Mouse (Mus musculus) liver, postnatal 0 days (tissue): ENCODE data around the gene Cand2. TPM values are rescaled to one million over a fixed set of nuclear protein-coding genes. Genes with fewer than 3 reads are reported as not detected.

Experiments used
- ATAC-seq: fragments of 200-750 bp; cut with Nextera tagmentation; 2 replicates; pipeline ENCODE4 v1.8.0; 2017; ENCODE audit warnings: mild to moderate bottlenecking, moderate library complexity
- DNase-seq: peaks from one replicate; pipeline ENCODE4 v3.0.0-alpha.2; 2016
- H3K27ac ChIP-seq: fragments of 300-500 bp; sonication (generic); 2 replicates; pipeline ENCODE4 v1.5.1; 2014; ENCODE audit warnings: antibody characterized with exemption, moderate library complexity, mild to moderate bottlenecking, low read depth
- H3K27me3 ChIP-seq: fragments of 300-500 bp; sonication (generic); 2 replicates; pipeline ENCODE4 v1.6.1; 2014; ENCODE audit warnings: low read length, control low read depth, mixed read lengths; ENCODE audit not compliant: insufficient read depth
- H3K36me3 ChIP-seq: fragments of 300-500 bp; sonication (generic); replicated peaks from 2 replicates; pipeline ENCODE4 v1.6.1; 2014; ENCODE audit warnings: mild to moderate bottlenecking, control low read depth, low read length, moderate library complexity, mixed read lengths; ENCODE audit not compliant: insufficient read depth
- H3K4me1 ChIP-seq: fragments of 300-500 bp; sonication (generic); 2 replicates; pipeline ENCODE4 v1.6.1; 2014; ENCODE audit warnings: antibody characterized with exemption, mild to moderate bottlenecking, control low read depth; ENCODE audit not compliant: insufficient read depth
- H3K4me2 ChIP-seq: fragments of 300-500 bp; sonication (generic); 2 replicates; pipeline ENCODE4 v1.6.1; 2014; ENCODE audit warnings: low read depth, mild to moderate bottlenecking, low read length, moderate library complexity, mixed read lengths
- H3K4me3 ChIP-seq: fragments of 300-500 bp; sonication (generic); 2 replicates; pipeline ENCODE4 v1.5.1; 2014; ENCODE audit warnings: low read depth, low read length
- H3K9ac ChIP-seq: fragments of 300-500 bp; sonication (generic); replicated peaks from 2 replicates; pipeline ENCODE4 v1.6.1; 2014; ENCODE audit warnings: mild to moderate bottlenecking, moderate library complexity
- H3K9me3 ChIP-seq: fragments of 300-500 bp; sonication (generic); 2 replicates; pipeline ENCODE4 v1.6.1; 2016; ENCODE audit warnings: mild to moderate bottlenecking, control low read depth, low read length, mixed read lengths
- CTCF ChIP-seq: sonication (generic); IDR thresholded peaks from 2 replicates; pipeline ENCODE4 v1.5.1; 2016; ENCODE audit warnings: antibody characterized with exemption, low read depth
- EP300 ChIP-seq: IDR thresholded peaks from 2 replicates; pipeline ENCODE4 v1.6.1; 2016; ENCODE audit warnings: antibody characterized with exemption, low read depth, mild to moderate bottlenecking
- WGBS: fragments of 180-500 bp; shearing (Covaris S2); extraction: QIAGEN DNeasy Blood & Tissue Kit; methylation state at CpG from one replicate; pipeline ENCODE4 v1.1.7; 2014; ENCODE audit not compliant: insufficient replicate concordance; 5-methylcytosine and 5-hydroxymethylcytosine counted together
- microRNA-seq: library from miRNA; unstranded; fragments of <30 nt; microRNA quantifications from one replicate; pipeline ENCODE4, GENCODE M21; 2016
- polyA plus RNA-seq: library from polyadenylated mRNA; unstranded; fragments of >200 nt; fragmentation: Nextera tagmentation; extraction: Ambion mirVana; gene quantifications from 2 replicates; pipeline ENCODE4 v1.2.1, GENCODE M21; 2015

The Cand2 gene
- polyA plus RNA-seq, 1 experiment from 2014 or later, result 0.61 TPM

DNA sequence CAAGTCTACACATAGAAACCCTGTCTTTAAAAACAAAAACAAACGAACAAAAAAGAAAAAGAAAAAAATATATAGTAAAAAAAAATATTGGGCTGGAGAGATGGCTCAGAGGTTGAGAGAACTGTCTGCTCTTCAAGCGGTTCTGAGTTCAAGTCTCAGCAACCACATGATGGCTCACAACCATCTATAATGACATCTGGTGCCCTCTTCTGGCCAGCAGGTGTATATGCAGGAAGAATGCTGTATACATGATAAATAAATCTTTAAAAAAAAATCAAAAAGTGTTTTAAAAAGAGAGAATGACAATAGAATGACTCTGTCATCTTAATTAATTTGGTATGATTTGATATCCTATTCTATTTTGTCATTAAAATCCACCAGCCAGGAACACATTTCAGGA is 80.1 kb downstream of the Cand2 start:
- no peak for ATAC-seq
- Histone ChIP-seq H3K4me3 (no peak overlapping the region), H3K27ac (no peak overlapping the region), H3K36me3 (peaks cover 5% of the 10 kb centered on the region; the same call in 1 of the 2 replicates), H3K27me3 (no peaks in the 10 kb centered on the region), H3K4me1 (peaks cover 23% of the 10 kb centered on the region), H3K4me2 (no peak overlapping the region), H3K9me3 (no peaks in the 10 kb centered on the region), H3K9ac (no peak overlapping the region)
- 71% methylated on average over 2 of the region's 2 CpGs for WGBS
- DNase-seq, result no peak
- peak; percentile 74 for TF ChIP-seq CTCF
- no peak for TF ChIP-seq EP300

Small RNA genes lying within 50 kb of the gene (microRNA-seq; reads per million reads assigned to microRNA genes)
- not detected for gene Mir7660

Other genes starting within 250 kb of the Cand2 start
- 7.1 and 7.5 TPM in 2 replicates for gene Tsen2, start 229.9 kb upstream of the Cand2 start, polyA plus RNA-seq
- gene Mkrn2os, start 182.0 kb upstream of the Cand2 start, polyA plus RNA-seq, result 14.8 and 16.5 TPM in 2 replicates
- gene Mkrn2, start 172.6 kb upstream of the Cand2 start, polyA plus RNA-seq, result 9.6 and 11.6 TPM in 2 replicates
- 39.6 and 43.5 TPM in 2 replicates for gene Raf1, start 97.9 kb upstream of the Cand2 start, polyA plus RNA-seq
- 18.9 and 21.2 TPM in 2 replicates for gene Tmem40, start 12.1 kb upstream of the Cand2 start, polyA plus RNA-seq
- gene Rpl32, start 34.2 kb downstream of the Cand2 start, polyA plus RNA-seq, result 1,354 and 1,414 TPM in 2 replicates
- gene Efcab12, start 63.9 kb downstream of the Cand2 start, polyA plus RNA-seq, result 0.11 TPM in 1 of 2 replicates, not detected in the other
- gene Mbd4, start 78.8 kb downstream of the Cand2 start, polyA plus RNA-seq, result 4.1 and 4.6 TPM in 2 replicates
- 1.2 and 1.6 TPM in 2 replicates for gene Ift122, start 78.9 kb downstream of the Cand2 start, polyA plus RNA-seq
- gene Rho, start 157.2 kb downstream of the Cand2 start, polyA plus RNA-seq, result not detected in 2 replicates
- not detected in 2 replicates for gene H1foo, start 170.4 kb downstream of the Cand2 start, polyA plus RNA-seq
- gene Plxnd1, start 220.5 kb downstream of the Cand2 start, polyA plus RNA-seq, result 8.5 and 8.7 TPM in 2 replicates